Mouse (Mus musculus) forebrain, embryonic 16.5 days (tissue): Measurements from ENCODE around the gene Thada. TPM values are rescaled to one million over a fixed set of nuclear protein-coding genes. Genes with fewer than 3 reads are reported as not detected.
A peak's percentile ranks its signal among the peaks of the same experiment; 100 is the strongest.

Experiments
- ATAC-seq: fragments of 200-750 bp; cut with Nextera tagmentation; 2 replicates; pipeline ENCODE4 v1.8.0; 2017; ENCODE audit warnings: mild to moderate bottlenecking, moderate library complexity
- H3K27ac ChIP-seq: fragments of 300-500 bp; sonication (generic); 2 replicates; pipeline ENCODE4 v1.5.1; 2014; ENCODE audit warnings: low read length, control low read depth
- H3K27me3 ChIP-seq: fragments of 300-500 bp; sonication (generic); replicated peaks from 2 replicates; pipeline ENCODE4 v1.6.1; 2014; ENCODE audit warnings: low read length; ENCODE audit not compliant: control insufficient read depth, insufficient read depth
- H3K36me3 ChIP-seq: fragments of 300-500 bp; sonication (generic); 2 replicates; pipeline ENCODE4 v1.6.1; 2014; ENCODE audit not compliant: control insufficient read depth, insufficient read depth
- H3K4me1 ChIP-seq: fragments of 300-500 bp; sonication (generic); replicated peaks from 2 replicates; pipeline ENCODE4 v1.6.1; 2014; ENCODE audit warnings: low read length; ENCODE audit not compliant: control insufficient read depth, insufficient read depth
- H3K4me2 ChIP-seq: fragments of 300-500 bp; sonication (generic); 2 replicates; pipeline ENCODE4 v1.6.1; 2014; ENCODE audit warnings: mild to moderate bottlenecking, low read length, control low read depth
- H3K4me3 ChIP-seq: fragments of 300-500 bp; sonication (generic); replicated peaks from 2 replicates; pipeline ENCODE4 v1.5.1; 2014; ENCODE audit warnings: mild to moderate bottlenecking, low read length, control low read depth
- H3K9ac ChIP-seq: fragments of 300-500 bp; sonication (generic); replicated peaks from 2 replicates; pipeline ENCODE4 v1.6.1; 2014; ENCODE audit warnings: low read depth, low read length, control low read depth
- H3K9me3 ChIP-seq: fragments of 300-500 bp; sonication (generic); 2 replicates; pipeline ENCODE4 v1.6.1; 2016; ENCODE audit warnings: low read length; ENCODE audit not compliant: control insufficient read depth
- WGBS: fragments of 180-500 bp; shearing (Covaris S2); extraction: QIAGEN DNeasy Blood & Tissue Kit; methylation state at CpG from one replicate; pipeline ENCODE4 v1.1.7; 2014; 5-methylcytosine and 5-hydroxymethylcytosine counted together
- polyA plus RNA-seq: library from polyadenylated mRNA; unstranded; fragments of >200 nt; fragmentation: Nextera tagmentation; extraction: Ambion mirVana; gene quantifications from 2 replicates; pipeline ENCODE4 v1.2.1, GENCODE M21; 2015

Thada gene
- polyA plus RNA-seq, 1 experiment from 2014 or later: 6.6 TPM

- Histone ChIP-seq H3K4me1 (no peaks in the 10 kb centered on the region), H3K27ac (no peak overlapping the region), H3K4me2 (no peak overlapping the region), H3K9me3 (no peaks in the 10 kb centered on the region), H3K27me3 (no peaks in the 10 kb centered on the region), H3K4me3 (no peak overlapping the region), H3K36me3 (no peaks in the 10 kb centered on the region; the same call in 1 of the 2 replicates), H3K9ac (no peak overlapping the region)
- ATAC-seq: no peak
- WGBS: 88% methylated on average over 4 of the region's 4 CpGs
Observed at GRCm38 (mm10) chr17:84197912-84198344, 268.1 kb downstream of the Thada start.

GRCm38 (mm10) chr17:84196329-84196728 lies 269.7 kb downstream of the Thada start:
- H3K9me3 ChIP-seq: no peaks in the 10 kb centered on the region
- H3K27me3 ChIP-seq: no peaks in the 10 kb centered on the region
- H3K36me3 ChIP-seq: no peaks in the 10 kb centered on the region; the same call in 1 of the 2 replicates
- no peak overlapping the region for H3K4me3 ChIP-seq
- H3K4me2 ChIP-seq: no peak overlapping the region
- no peak for ATAC-seq
- H3K9ac ChIP-seq: no peak overlapping the region
- H3K27ac ChIP-seq: no peak overlapping the region
- no peaks in the 10 kb centered on the region for H3K4me1 ChIP-seq

DNA sequence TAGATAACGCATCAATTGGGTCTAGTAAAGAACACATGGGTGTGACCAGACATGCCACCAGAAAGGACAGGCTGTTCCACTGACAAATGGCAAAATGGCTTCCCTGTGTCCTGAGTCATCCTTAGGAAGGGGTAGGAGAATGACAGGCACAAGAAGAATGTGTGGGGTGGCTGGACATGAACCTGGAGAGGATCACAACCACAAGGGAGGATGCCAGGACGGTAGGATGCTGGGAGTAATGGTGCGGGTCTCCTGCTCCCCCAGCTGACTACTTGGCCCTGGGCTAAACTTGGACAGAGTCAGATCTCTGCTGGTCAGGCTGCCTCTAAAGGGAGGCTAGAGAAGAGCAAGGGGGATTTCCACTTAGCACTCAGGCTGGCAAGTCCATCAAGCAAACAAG lies 270.2 kb downstream of the Thada start:
- H3K36me3 ChIP-seq: no peaks in the 10 kb centered on the region; the same call in 1 of the 2 replicates
- H3K4me2 ChIP-seq: no peak overlapping the region
- no peak overlapping the region for H3K4me3 ChIP-seq
- 89% methylated on average over 3 of the region's 3 CpGs for WGBS
- H3K27me3 ChIP-seq: no peaks in the 10 kb centered on the region
- no peak overlapping the region for H3K9ac ChIP-seq
- no peak for ATAC-seq
- H3K9me3 ChIP-seq: no peaks in the 10 kb centered on the region
- no peak overlapping the region for H3K27ac ChIP-seq
- no peaks in the 10 kb centered on the region for H3K4me1 ChIP-seq

GRCm38 (mm10) chr17:84195003-84195395 lies 271.0 kb downstream of the Thada start:
- Histone ChIP-seq H3K27ac (no peak overlapping the region), H3K4me3 (no peak overlapping the region), H3K9ac (no peak overlapping the region), H3K4me2 (no peak overlapping the region), H3K4me1 (no peaks in the 10 kb centered on the region), H3K9me3 (no peaks in the 10 kb centered on the region), H3K27me3 (peaks cover 2% of the 10 kb centered on the region; the same call in 1 of the 2 replicates), H3K36me3 (no peaks in the 10 kb centered on the region)
- 75% methylated on average over 4 of the region's 4 CpGs for WGBS
- ATAC-seq: no peak

GRCm38 (mm10) chr17:84194282-84195002 lies 271.6 kb downstream of the Thada start:
- Histone ChIP-seq H3K27ac (no peak overlapping the region), H3K4me2 (no peak overlapping the region), H3K9ac (no peak overlapping the region), H3K4me3 (no peak overlapping the region), H3K27me3 (peaks cover 3% of the 10 kb centered on the region; the same call in 1 of the 2 replicates), H3K36me3 (no peaks in the 10 kb centered on the region), H3K4me1 (no peaks in the 10 kb centered on the region), H3K9me3 (no peaks in the 10 kb centered on the region)
- 85% methylated on average over 4 of the region's 4 CpGs for WGBS
- ATAC-seq: no peak

- H3K4me3 ChIP-seq: no peak overlapping the region
- H3K9ac ChIP-seq: no peak overlapping the region
- no peaks in the 10 kb centered on the region for H3K36me3 ChIP-seq
- no peak overlapping the region for H3K4me2 ChIP-seq
- no peak overlapping the region for H3K27ac ChIP-seq
- peaks cover 3% of the 10 kb centered on the region; the same call in 1 of the 2 replicates for H3K27me3 ChIP-seq
- peaks cover 8% of the 10 kb centered on the region for H3K4me1 ChIP-seq
- no peak for ATAC-seq
- no peaks in the 10 kb centered on the region for H3K9me3 ChIP-seq
- 76% methylated on average over 9 of the region's 9 CpGs for WGBS
Observed at GRCm38 (mm10) chr17:84193411-84193810, 272.6 kb downstream of the Thada start.

GRCm38 (mm10) chr17:84191946-84192345 lies 274.1 kb downstream of the Thada start:
- no peak for ATAC-seq
- WGBS: 97% methylated on average over 4 of the region's 4 CpGs
- H3K27me3 ChIP-seq: peaks cover 3% of the 10 kb centered on the region; the same call in 1 of the 2 replicates
- H3K27ac ChIP-seq: no peak overlapping the region
- no peak overlapping the region for H3K9ac ChIP-seq
- no peak overlapping the region for H3K4me2 ChIP-seq
- peaks cover 16% of the 10 kb centered on the region for H3K4me1 ChIP-seq
- H3K36me3 ChIP-seq: no peaks in the 10 kb centered on the region
- H3K4me3 ChIP-seq: no peak overlapping the region
- H3K9me3 ChIP-seq: no peaks in the 10 kb centered on the region

DNA sequence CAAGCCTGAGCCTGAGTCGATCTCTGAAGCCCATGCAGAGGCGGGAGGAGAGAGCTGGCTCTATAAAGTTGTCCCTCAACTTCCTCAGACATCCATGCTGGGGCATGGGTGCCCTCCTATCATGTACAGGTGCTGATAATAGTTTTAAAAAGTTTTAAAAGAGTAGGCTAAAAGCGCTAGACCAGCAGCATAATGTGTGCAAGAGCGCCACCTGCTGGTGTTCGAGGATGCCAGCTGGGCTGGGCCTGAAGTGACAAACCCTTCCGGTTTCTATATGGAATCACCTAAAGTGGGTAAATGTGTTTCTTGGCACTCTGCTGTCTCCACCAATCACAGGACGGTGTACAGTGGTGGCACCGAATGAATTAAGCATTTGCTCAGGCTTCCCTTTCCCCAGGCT lies 275.1 kb downstream of the Thada start:
- 25% methylated on average over 8 of the region's 8 CpGs for WGBS
- H3K4me3 ChIP-seq: no peak overlapping the region
- no peak overlapping the region for H3K27ac ChIP-seq
- H3K4me1 ChIP-seq: peaks cover 20% of the 10 kb centered on the region
- no peak overlapping the region for H3K4me2 ChIP-seq
- no peaks in the 10 kb centered on the region for H3K9me3 ChIP-seq
- ATAC-seq: no peak
- no peaks in the 10 kb centered on the region for H3K36me3 ChIP-seq
- no peak overlapping the region for H3K9ac ChIP-seq
- peaks cover 6% of the 10 kb centered on the region; the same call in 1 of the 2 replicates for H3K27me3 ChIP-seq

GRCm38 (mm10) chr17:84189127-84189854 lies 276.7 kb downstream of the Thada start:
- Histone ChIP-seq H3K36me3 (no peaks in the 10 kb centered on the region), H3K4me3 (no peak overlapping the region; the same call in 1 of the 2 replicates), H3K27ac (peak overlapping the region; percentile 80), H3K27me3 (peaks cover 6% of the 10 kb centered on the region; the same call in 1 of the 2 replicates), H3K9ac (peak overlapping the region; percentile 68; the same call in 1 of the 2 replicates), H3K9me3 (no peaks in the 10 kb centered on the region), H3K4me1 (peaks cover 20% of the 10 kb centered on the region), H3K4me2 (peak overlapping the region; percentile 79; the same call in 1 of the 2 replicates)
- 68% methylated on average over 5 of the region's 5 CpGs for WGBS
- no peak for ATAC-seq
